Mouse (Mus musculus): Measurements from ENCODE around the gene Rpusd3.

- TF ChIP-seq CTCF (IDR thresholded peaks at IDR 0.05; ENCODE audit: borderline replicate concordance, extremely low read depth, insufficient read depth, insufficient read length) (no peak), POLR2A (IDR thresholded peaks at IDR 0.05; ENCODE audit: borderline replicate concordance, extremely low read depth, insufficient read depth, insufficient read length, poor library complexity, severe bottlenecking) (no peak)
Measured at GRCm38 (mm10) chr6:113370194-113370929, 48.8 kb downstream of the Rpusd3 start.
